In genomic region chr5:31034669-31035068, GRCm38 (mm10) we compare ENCODE assay signal across 15 mouse cellular contexts. TPM values are rescaled to one million over a fixed set of nuclear protein-coding genes. Genes with fewer than 3 reads are reported as not detected.
DNase-seq lines count a peak whose midpoint lies in the region.
"Had no signal": no experiment of that assay in that cellular context is flagged by ENCODE, and none has a peak within 500 bp of the region (broad histone marks: within the 10 kb centered on the region; RNA-seq: fewer than 3 reads in every experiment).

No protein-coding gene starts in this region.

- peak; percentile 27 for DNase-seq in adrenal gland, postnatal 14 days
- no peak for DNase-seq in adrenal gland, postnatal 4 days (ENCODE audit: low spot score in 2 of 2)
- peak; percentile 96 for DNase-seq in adipocyte (ENCODE audit: low spot score)
- DNase-seq in thymus, postnatal 14 days = no peak
- DNase-seq in right cerebral cortex, postnatal 10 days (ENCODE audit: low spot score in 2 of 2) = no peak
- DNase-seq: adrenal gland, postnatal 10 days; B cell, adult 2 months; cerebellum, adult 11 months; cerebellum, adult 18-20 months; cerebellum, adult 8-10 months; cerebellum, adult 9-11 months; cerebellum, postnatal 14 days; cerebellum, postnatal 36 days; embryo, embryonic 11 days; forebrain, postnatal 0 days had no signal

RNA-seq across cellular contexts. Expression of gene Atraid, which starts 13.4 kb away (rescaled TPM):
- total RNA-seq in adrenal gland, postnatal 14 days (2021) = 116 and 121 TPM in 2 replicates
- total RNA-seq in adrenal gland, postnatal 4 days (2021) = 100 to 1,000 TPM; 109 to 115 TPM

RNA-seq across cellular contexts. Expression of gene Slc5a6, which starts 14.1 kb away (rescaled TPM):
- 19.7 and 24.0 TPM in 2 replicates for total RNA-seq in adrenal gland, postnatal 14 days (2021)
- 10 to 100 TPM; 18.8 to 20.9 TPM for total RNA-seq in adrenal gland, postnatal 4 days (2021)

RNA-seq across cellular contexts. Expression of gene Cad, which starts 19.9 kb away (rescaled TPM):
- total RNA-seq in adrenal gland, postnatal 14 days (2021) = 31.0 and 37.3 TPM in 2 replicates
- 10 to 100 TPM; 33.0 to 40.2 TPM for total RNA-seq in adrenal gland, postnatal 4 days (2021)

Comparison
In these comparisons a context has a peak if more than half of its experiments do, and no peak if none do; other contexts are left out.
1. DNase-seq: peak in adrenal gland, postnatal 14 days (single experiment) and adipocyte (single experiment); none in adrenal gland, postnatal 4 days (0 of 2), thymus, postnatal 14 days (single experiment) and right cerebral cortex, postnatal 10 days (0 of 2).